Mouse (Mus musculus): ENCODE measurements around the gene Il21. TPM values are rescaled to one million over a fixed set of nuclear protein-coding genes. Genes with fewer than 3 reads are reported as not detected.
A peak's percentile ranks its signal among the peaks of the same experiment; 100 is the strongest.

Il21 gene
- total RNA-seq (2021) = not detected
- long read RNA-seq, experiment 1 = 0 reads
- long read RNA-seq, experiment 2 = 0 reads

GRCm38 (mm10) chr3:37232586-37233222 is at the start of gene Il21:
Gene Il21 (minus strand): TSS chr3:37232636.
- DNase-seq = no peak

GRCm38 (mm10) chr3:37280871-37281270 is 48.4 kb upstream of the Il21 start:
- DNase-seq = no peak

GRCm38 (mm10) chr3:37280221-37280620 is 47.8 kb upstream of the Il21 start:
- no peak for DNase-seq

- no peak for DNase-seq
Measured at GRCm38 (mm10) chr3:37274661-37275060, 42.2 kb upstream of the Il21 start.

- no peak for DNase-seq
Measured at GRCm38 (mm10) chr3:37273092-37273491, 40.7 kb upstream of the Il21 start.

GRCm38 (mm10) chr3:37271209-37271608 is 38.8 kb upstream of the Il21 start:
- DNase-seq = peak; percentile 22 to 62

- DNase-seq = no peak
Measured at GRCm38 (mm10) chr3:37269926-37270325, 37.5 kb upstream of the Il21 start.

- DNase-seq = no peak
Measured at GRCm38 (mm10) chr3:37268338-37268737, 35.9 kb upstream of the Il21 start.

- no peak for DNase-seq
Measured at GRCm38 (mm10) chr3:37259331-37259999, 27.0 kb upstream of the Il21 start.

GRCm38 (mm10) chr3:37257776-37258175 is 25.3 kb upstream of the Il21 start:
- DNase-seq = no peak

- DNase-seq = no peak
Measured at GRCm38 (mm10) chr3:37250967-37251366, 18.5 kb upstream of the Il21 start.

- no peak for DNase-seq
Measured at GRCm38 (mm10) chr3:37235025-37235424, 2.6 kb upstream of the Il21 start.

- no peak for DNase-seq
Measured at GRCm38 (mm10) chr3:37231153-37231552, 1.3 kb downstream of the Il21 start.

GRCm38 (mm10) chr3:37229082-37229829 is 3.2 kb downstream of the Il21 start:
- DNase-seq = no peak

GRCm38 (mm10) chr3:37225124-37225523 is 7.3 kb downstream of the Il21 start:
- DNase-seq = no peak

GRCm38 (mm10) chr3:37219071-37219470 is 13.4 kb downstream of the Il21 start:
- DNase-seq = peak in 1 of 2 experiments; percentile 37

GRCm38 (mm10) chr3:37205226-37205800 is 27.1 kb downstream of the Il21 start:
- no peak for DNase-seq

- peak; percentile 32 to 63 for DNase-seq
Measured at GRCm38 (mm10) chr3:37204556-37204955, 27.9 kb downstream of the Il21 start.

- DNase-seq = peak; percentile 84 to 92
Measured at GRCm38 (mm10) chr3:37203984-37204428, 28.4 kb downstream of the Il21 start.

GRCm38 (mm10) chr3:37202856-37203255 is 29.6 kb downstream of the Il21 start:
- no peak for DNase-seq

GRCm38 (mm10) chr3:37201122-37201916 is 31.1 kb downstream of the Il21 start:
- no peak for DNase-seq

- no peak for DNase-seq
Measured at GRCm38 (mm10) chr3:37198302-37198701, 34.1 kb downstream of the Il21 start.

Data from heart, adult 18-20 months (tissue).